Mouse (Mus musculus) activated CD4-positive, CD25-positive, alpha-beta regulatory T cell, adult 4 months (primary cell): ENCODE measurements at regions not wholly inside any gene's neighbourhood (a gene's known extent, or its start where the extent isn't known, plus 50 kb on each side); places are given as distances from the start of the nearest gene placed in this dataset.

ENCODE experiments used
- ATAC-seq: one replicate; pipeline ENCODE4 v1.8.0; 2017

- no peak for ATAC-seq
These were observed 247.3 kb upstream of the Nfe2l3 start for GRCm38 (mm10) chr6:51185201-51185600.

- no peak for ATAC-seq
These were observed 243.3 kb upstream of the Nfe2l3 start for GRCm38 (mm10) chr6:51189173-51189572.

GRCm38 (mm10) chr6:51192826-51193225 lies 239.6 kb upstream of the Nfe2l3 start:
- no peak for ATAC-seq

DNA sequence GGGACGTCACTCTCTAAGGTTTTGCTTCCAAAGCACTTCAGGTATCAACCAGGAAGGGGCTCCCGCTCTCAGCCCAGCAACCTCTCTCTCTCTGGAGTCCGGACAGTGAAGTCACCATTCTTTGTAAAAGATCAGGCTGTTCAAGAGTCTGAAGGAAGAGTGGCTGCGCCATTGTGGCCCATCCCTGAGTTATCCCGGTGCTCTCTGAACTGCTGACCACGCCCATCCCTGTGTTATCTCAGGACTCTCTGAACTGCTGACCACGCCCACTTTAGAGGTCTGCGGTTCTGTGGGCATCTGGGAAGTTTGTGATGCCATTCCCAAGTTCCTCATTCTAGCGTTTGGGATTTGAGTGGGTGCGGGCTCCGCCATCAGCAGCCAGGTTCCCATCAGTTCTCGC lies 239.1 kb upstream of the Nfe2l3 start:
- no peak for ATAC-seq

DNA sequence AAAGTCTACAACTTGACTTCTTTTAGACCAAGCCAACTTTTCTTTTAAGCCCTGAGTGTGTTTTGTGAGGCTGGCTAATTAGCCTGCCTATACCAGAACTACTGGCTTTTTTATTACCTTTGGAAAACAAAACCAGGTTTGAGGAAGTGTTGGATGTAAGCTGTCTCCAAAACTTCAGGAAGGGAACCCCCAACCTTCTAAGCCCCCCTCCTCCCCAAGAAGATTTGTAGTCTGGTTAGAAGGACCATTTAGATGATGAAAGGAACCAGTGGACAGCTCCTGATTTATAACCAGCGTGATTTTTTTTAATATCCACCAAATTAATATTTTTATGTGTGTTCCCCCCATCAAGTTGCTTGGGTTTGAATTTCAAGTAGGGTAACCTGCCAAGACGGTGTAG lies 236.1 kb upstream of the Nfe2l3 start:
- ATAC-seq: no peak

DNA sequence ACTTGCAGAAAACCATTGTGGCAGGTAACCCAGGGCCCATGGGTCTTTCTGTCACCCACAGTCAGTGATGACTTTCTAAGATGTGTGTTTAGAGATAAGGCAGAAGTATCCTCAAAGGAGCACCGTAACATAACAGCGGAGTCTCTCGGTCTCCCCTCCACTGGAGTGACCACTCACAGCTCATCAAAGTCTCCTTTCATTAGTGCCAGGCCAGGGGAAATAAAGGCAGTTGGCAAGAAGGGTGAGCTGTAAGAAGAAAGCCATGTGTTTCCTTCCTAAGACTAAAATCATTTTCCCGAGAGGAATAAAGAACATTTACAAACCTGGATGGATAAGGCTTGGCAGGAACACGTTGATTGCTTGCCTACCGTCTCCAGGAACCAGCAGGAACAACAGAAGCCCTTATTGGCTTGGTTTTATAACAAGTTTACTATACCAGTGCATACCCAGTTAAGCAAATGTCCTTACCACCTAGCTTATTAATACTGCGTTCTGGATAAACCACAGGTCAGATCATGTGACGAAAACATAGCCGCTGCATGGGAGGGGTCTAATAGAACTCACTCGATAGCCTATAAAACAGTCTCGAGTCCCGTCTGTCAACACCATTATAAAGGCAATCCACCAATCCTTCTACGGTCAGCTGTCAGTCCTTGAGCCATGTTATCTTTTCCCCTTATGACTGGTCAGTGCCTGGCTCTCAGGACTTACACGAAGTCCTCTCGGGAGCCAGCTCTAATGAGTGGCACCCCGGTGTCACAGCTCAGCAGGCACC lies 235.3 kb upstream of the Nfe2l3 start:
- no peak for ATAC-seq

GRCm38 (mm10) chr6:51200207-51200606 lies 232.3 kb upstream of the Nfe2l3 start:
- ATAC-seq: peak; percentile 28

DNA sequence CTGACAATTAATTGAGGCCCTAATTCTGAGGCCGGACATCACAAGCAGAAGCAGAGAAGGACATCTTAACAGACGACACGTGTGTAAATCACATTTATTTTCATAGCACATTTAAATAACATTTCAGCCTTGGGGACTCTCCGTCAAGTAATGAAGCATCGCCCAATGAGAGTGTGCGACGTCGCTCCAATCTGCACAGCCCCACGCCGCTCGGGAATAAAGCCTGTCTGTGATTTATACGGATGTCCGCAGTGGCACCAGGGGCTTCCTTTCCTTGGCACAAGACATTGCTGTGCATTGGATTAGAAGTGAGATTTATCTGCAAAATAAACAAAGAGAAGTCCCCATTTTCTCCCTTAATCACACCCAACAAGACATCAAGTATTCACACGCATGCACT lies 231.6 kb upstream of the Nfe2l3 start:
- ATAC-seq: no peak

DNA sequence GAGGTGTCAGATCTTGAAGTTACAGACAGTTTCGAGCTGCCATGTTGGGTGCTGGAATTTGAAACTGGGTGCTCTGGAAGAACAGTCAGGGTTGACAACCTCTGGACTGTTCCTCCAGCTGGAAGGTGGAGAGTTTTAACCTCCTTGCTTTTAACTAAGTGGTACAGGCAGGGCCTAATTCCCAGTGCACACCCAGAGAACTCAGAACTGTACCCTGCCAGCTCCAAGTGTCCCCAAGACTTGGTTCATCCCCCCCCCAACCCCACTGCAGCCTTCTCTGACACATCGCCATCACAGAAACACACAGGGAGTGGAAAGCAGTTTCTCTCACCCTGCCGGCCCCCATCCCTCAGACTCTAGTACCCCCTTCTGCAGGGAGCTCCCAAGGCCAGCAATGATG lies 228.2 kb upstream of the Nfe2l3 start:
- ATAC-seq: no peak

GRCm38 (mm10) chr6:51205411-51205810 lies 227.1 kb upstream of the Nfe2l3 start:
- no peak for ATAC-seq

GRCm38 (mm10) chr6:51206712-51207505 lies 225.6 kb upstream of the Nfe2l3 start:
- ATAC-seq: peak; percentile 49

- no peak for ATAC-seq
These were observed 224.7 kb upstream of the Nfe2l3 start for GRCm38 (mm10) chr6:51207587-51208361.

- ATAC-seq: peak; percentile 72
These were observed 223.6 kb upstream of the Nfe2l3 start for GRCm38 (mm10) chr6:51208660-51209396.

GRCm38 (mm10) chr6:51211418-51211817 lies 221.1 kb upstream of the Nfe2l3 start:
- no peak for ATAC-seq

DNA sequence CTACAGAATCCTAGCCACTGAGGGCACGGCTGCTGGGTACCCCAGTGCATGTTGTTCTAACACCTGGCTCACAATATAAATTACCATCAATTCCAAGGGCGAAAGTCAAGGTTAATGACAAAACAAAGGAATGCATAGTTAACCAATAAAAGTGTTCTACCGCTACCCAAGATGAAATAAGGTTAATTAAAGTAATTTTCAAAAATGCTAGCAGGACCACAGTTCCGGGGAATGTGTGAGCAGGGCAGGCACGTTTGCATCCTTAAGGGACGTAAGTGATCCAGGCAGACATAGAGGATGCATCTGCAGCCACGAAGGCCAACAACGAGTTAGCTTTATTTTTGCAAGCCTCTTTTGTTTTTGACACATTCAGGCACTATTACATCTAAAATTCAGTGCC lies 220.3 kb upstream of the Nfe2l3 start:
- no peak for ATAC-seq

DNA sequence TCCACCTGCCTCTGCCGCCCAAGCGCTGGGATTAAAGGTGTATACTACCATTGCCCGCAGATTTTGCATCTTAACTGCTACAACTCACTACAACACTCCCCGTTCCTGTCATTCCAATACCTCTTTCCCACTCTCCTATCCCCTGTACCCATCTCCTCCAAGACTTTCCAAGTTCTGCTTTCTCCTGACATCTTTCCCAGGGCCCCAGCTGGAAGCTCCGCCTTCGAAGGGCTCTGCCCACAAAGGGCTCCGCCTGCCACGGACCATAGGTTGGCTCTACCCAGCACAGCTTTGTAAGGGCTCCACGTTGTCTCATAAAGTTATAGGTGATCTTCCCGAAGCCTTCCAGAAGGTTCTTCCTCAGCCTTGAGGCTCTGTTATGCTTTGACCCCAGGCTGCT lies 217.1 kb upstream of the Nfe2l3 start:
- no peak for ATAC-seq

- no peak for ATAC-seq
These were observed 216.0 kb upstream of the Nfe2l3 start for GRCm38 (mm10) chr6:51216472-51216871.

DNA sequence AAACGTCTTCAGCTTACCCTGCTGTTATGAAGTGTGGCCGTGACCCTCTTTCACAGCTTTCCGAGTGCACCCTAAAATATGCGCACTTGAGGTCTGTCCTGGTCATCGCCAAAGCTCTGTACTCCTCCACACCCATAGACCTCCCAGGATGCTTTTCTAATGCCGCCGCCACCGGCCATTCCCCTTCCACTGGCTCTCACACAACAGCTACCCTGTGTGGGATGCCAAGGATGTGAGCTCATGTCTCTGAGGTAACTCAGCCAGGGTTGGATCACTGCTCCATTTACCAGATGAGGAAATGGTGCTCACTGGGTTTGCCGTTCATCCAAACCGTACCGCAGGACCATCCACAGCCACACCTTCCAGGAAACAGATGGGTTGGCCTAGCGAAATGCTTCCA lies 212.8 kb upstream of the Nfe2l3 start:
- no peak for ATAC-seq

DNA sequence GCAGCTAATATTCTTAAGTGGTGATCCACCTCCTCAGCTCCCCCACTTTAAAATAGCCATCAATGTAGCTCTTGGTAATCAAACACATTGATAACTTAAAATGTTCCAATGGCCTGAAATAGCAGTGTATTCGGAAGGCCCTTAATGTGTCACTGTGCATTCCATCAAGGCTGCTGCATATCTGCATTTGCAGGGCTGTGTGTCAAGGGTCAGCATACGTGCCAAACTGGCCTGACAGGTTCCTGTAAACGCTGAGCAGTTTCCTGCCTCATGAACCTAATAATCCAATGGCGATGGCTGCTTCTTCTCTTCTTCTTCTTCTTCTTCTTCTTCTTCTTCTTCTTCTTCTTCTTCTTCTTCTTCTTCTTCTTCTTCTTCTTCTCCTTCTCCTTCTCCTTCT lies 211.7 kb upstream of the Nfe2l3 start:
- ATAC-seq: no peak

GRCm38 (mm10) chr6:51236077-51236740 lies 196.3 kb upstream of the Nfe2l3 start:
- ATAC-seq: no peak

GRCm38 (mm10) chr6:51240039-51240438 lies 192.4 kb upstream of the Nfe2l3 start:
- no peak for ATAC-seq

- ATAC-seq: no peak
These were observed 182.2 kb upstream of the Nfe2l3 start for GRCm38 (mm10) chr6:51250233-51250632.
